Mouse (Mus musculus): ENCODE measurements around the gene Hdac11. TPM values are rescaled to one million over a fixed set of nuclear protein-coding genes. Genes with fewer than 3 reads are reported as not detected.
"Not testable (repeated sequence)": the region's sequence is repeated elsewhere in the genome, so short reads cannot be mapped to it uniquely, and the experiment has no call there.

Gene Hdac11
- polyA plus RNA-seq, 1 experiment from 2014 or later: 16.2 TPM

- ATAC-seq (replicated peaks; ENCODE audit: low FRiP score, low read depth) (peak; percentile 19; the same call in 1 of the 2 replicates), DNase-seq (ENCODE audit: low spot score) (peak; percentile 31)
- H3K27me3 ChIP-seq (ENCODE audit: insufficient read depth, low read length): no peaks in the 10 kb centered on the region
- no peak for TF ChIP-seq CTCF (IDR thresholded peaks at IDR 0.05; ENCODE audit: low read depth)
- no peak overlapping the region for H3K27ac ChIP-seq
- H3K36me3 ChIP-seq (ENCODE audit: insufficient read depth, low read length): no peaks in the 10 kb centered on the region
- H3K4me1 ChIP-seq (replicated peaks; ENCODE audit: insufficient read depth, low read length): 0 out of 2 replicates have a peak, but pooled peaks cover 3% of the 10 kb centered on the region
- no peak overlapping the region for H3K4me3 ChIP-seq (replicated peaks; ENCODE audit: low read depth, low read length)
- WGBS: 10% methylated on average over 2 of the region's 2 CpGs
- no peaks in the 10 kb centered on the region for H3K9me3 ChIP-seq (replicated peaks; ENCODE audit: low read length)
- no peak overlapping the region for H3K9ac ChIP-seq (ENCODE audit: low read depth, low read length)
- no peak overlapping the region for H3K4me2 ChIP-seq (ENCODE audit: low read length)
These were observed 53.3 kb downstream of the Hdac11 start for GRCm38 (mm10) chr6:91209780-91210179.

GRCm38 (mm10) chr6:91210852-91211251 lies 54.4 kb downstream of the Hdac11 start:
- Histone ChIP-seq H3K27me3 (ENCODE audit: insufficient read depth, low read length) (no peaks in the 10 kb centered on the region), H3K4me2 (ENCODE audit: low read length) (no peak overlapping the region), H3K4me3 (replicated peaks; ENCODE audit: low read depth, low read length) (no peak overlapping the region), H3K4me1 (replicated peaks; ENCODE audit: insufficient read depth, low read length) (0 out of 2 replicates have a peak, but pooled peaks cover 3% of the 10 kb centered on the region), H3K36me3 (ENCODE audit: insufficient read depth, low read length) (no peaks in the 10 kb centered on the region), H3K27ac (no peak overlapping the region), H3K9me3 (replicated peaks; ENCODE audit: low read length) (no peaks in the 10 kb centered on the region), H3K9ac (ENCODE audit: low read depth, low read length) (no peak overlapping the region)
- 73% methylated on average over 3 of the region's 3 CpGs for WGBS
- DNase-seq (ENCODE audit: low spot score) (no peak), ATAC-seq (replicated peaks; ENCODE audit: low FRiP score, low read depth) (no peak)
- no peak for TF ChIP-seq CTCF (IDR thresholded peaks at IDR 0.05; ENCODE audit: low read depth)

- not testable (repeated sequence) for H3K9me3 ChIP-seq (replicated peaks; ENCODE audit: low read length); DNase-seq (ENCODE audit: low spot score)
These were observed 55.7 kb downstream of the Hdac11 start, which contains the start of gene Fbln2 for GRCm38 (mm10) chr6:91212155-91212554. Gene Fbln2 (plus strand): TSS chr6:91212455.

GRCm38 (mm10) chr6:91212571-91212970 lies 56.1 kb downstream of the Hdac11 start:
- no peaks in the 10 kb centered on the region for H3K9me3 ChIP-seq (replicated peaks; ENCODE audit: low read length)
- WGBS: 1% methylated on average over 29 of the region's 29 CpGs
- peak overlapping the region; percentile 59 for H3K4me2 ChIP-seq (ENCODE audit: low read length)
- no peaks in the 10 kb centered on the region for H3K27me3 ChIP-seq (ENCODE audit: insufficient read depth, low read length)
- H3K9ac ChIP-seq (ENCODE audit: low read depth, low read length): peak overlapping the region; percentile 13
- H3K4me3 ChIP-seq (replicated peaks; ENCODE audit: low read depth, low read length): peak overlapping the region; percentile 21
- H3K36me3 ChIP-seq (ENCODE audit: insufficient read depth, low read length): no peaks in the 10 kb centered on the region
- DNase-seq (ENCODE audit: low spot score) (peak; percentile 70), ATAC-seq (replicated peaks; ENCODE audit: low FRiP score, low read depth) (peak; percentile 63)
- H3K27ac ChIP-seq: no peak overlapping the region
- TF ChIP-seq CTCF (IDR thresholded peaks at IDR 0.05; ENCODE audit: low read depth): no peak
- H3K4me1 ChIP-seq (replicated peaks; ENCODE audit: insufficient read depth, low read length): 0 out of 2 replicates have a peak, but pooled peaks cover 3% of the 10 kb centered on the region

More at GRCm38 (mm10) chr6:91212155-91212554, 55.7 kb downstream of the Hdac11 start, which contains the start of gene Fbln2:
- H3K4me3 ChIP-seq (replicated peaks; ENCODE audit: low read depth, low read length): peak within 1 kb of the TSS; percentile 21
- peak within 1 kb of the TSS; percentile 13 for H3K9ac ChIP-seq (ENCODE audit: low read depth, low read length)
- not testable (repeated sequence) for H3K4me1 ChIP-seq (replicated peaks; ENCODE audit: insufficient read depth, low read length); H3K27me3 ChIP-seq (ENCODE audit: insufficient read depth, low read length); H3K36me3 ChIP-seq (ENCODE audit: insufficient read depth, low read length); H3K27ac ChIP-seq; ATAC-seq (replicated peaks; ENCODE audit: low FRiP score, low read depth)
- peak within 1 kb of the TSS; percentile 59 for H3K4me2 ChIP-seq (ENCODE audit: low read length)

GRCm38 (mm10) chr6:91213287-91214218 lies 57.1 kb downstream of the Hdac11 start:
- WGBS: 49% methylated on average over 21 of the region's 21 CpGs
- Histone ChIP-seq H3K27ac (no peak overlapping the region), H3K4me3 (replicated peaks; ENCODE audit: low read depth, low read length) (no peak overlapping the region), H3K36me3 (ENCODE audit: insufficient read depth, low read length) (no peaks in the 10 kb centered on the region), H3K9ac (ENCODE audit: low read depth, low read length) (0 out of 2 replicates have a peak overlapping the region, but pooled peaks have one; percentile 13), H3K4me2 (ENCODE audit: low read length) (peak overlapping the region; percentile 59), H3K9me3 (replicated peaks; ENCODE audit: low read length) (no peaks in the 10 kb centered on the region), H3K4me1 (replicated peaks; ENCODE audit: insufficient read depth, low read length) (0 out of 2 replicates have a peak, but pooled peaks cover 3% of the 10 kb centered on the region), H3K27me3 (ENCODE audit: insufficient read depth, low read length) (no peaks in the 10 kb centered on the region)
- ATAC-seq (replicated peaks; ENCODE audit: low FRiP score, low read depth) (no peak), DNase-seq (ENCODE audit: low spot score) (no peak)
- TF ChIP-seq CTCF (IDR thresholded peaks at IDR 0.05; ENCODE audit: low read depth): no peak

- Histone ChIP-seq H3K4me3 (replicated peaks; ENCODE audit: low read depth, low read length) (no peak overlapping the region), H3K27ac (no peak overlapping the region), H3K4me2 (ENCODE audit: low read length) (no peak overlapping the region), H3K36me3 (ENCODE audit: insufficient read depth, low read length) (no peaks in the 10 kb centered on the region), H3K9me3 (replicated peaks; ENCODE audit: low read length) (no peaks in the 10 kb centered on the region), H3K27me3 (ENCODE audit: insufficient read depth, low read length) (no peaks in the 10 kb centered on the region), H3K9ac (ENCODE audit: low read depth, low read length) (no peak overlapping the region), H3K4me1 (replicated peaks; ENCODE audit: insufficient read depth, low read length) (0 out of 2 replicates have a peak, but pooled peaks cover 3% of the 10 kb centered on the region)
- 76% methylated on average over 1 of the region's 1 CpGs for WGBS
- no peak for TF ChIP-seq CTCF (IDR thresholded peaks at IDR 0.05; ENCODE audit: low read depth)
- DNase-seq (ENCODE audit: low spot score) (no peak), ATAC-seq (replicated peaks; ENCODE audit: low FRiP score, low read depth) (no peak)
These were observed 59.0 kb downstream of the Hdac11 start for GRCm38 (mm10) chr6:91215454-91215853.
